Mouse (Mus musculus) lung, adult 2 months (tissue): Measurements from ENCODE around the gene Strc.

Experiments used
- CTCF ChIP-seq: fragments of 200-500 bp; IDR thresholded peaks from 2 replicates; pipeline ENCODE4 v1.5.1; 2011; ENCODE audit warnings: mild to moderate bottlenecking, low read length, control low read depth; ENCODE audit not compliant: insufficient read depth
- POLR2A ChIP-seq: fragments of 200-500 bp; IDR thresholded peaks from 2 replicates; pipeline ENCODE4 v1.6.1; 2011; ENCODE audit warnings: low read depth, mild to moderate bottlenecking, control low read depth, low read length, borderline replicate concordance; ENCODE audit errors: extremely low read depth

- TF ChIP-seq CTCF: no peak
- no peak for TF ChIP-seq POLR2A
Measured at GRCm38 (mm10) chr2:121372266-121372665, 14.7 kb downstream of the Strc start.
